Mouse (Mus musculus) ES-E14 (cell line): ENCODE measurements at regions not wholly inside any gene's neighbourhood (a gene's known extent, or its start where the extent isn't known, plus 50 kb on each side); places are given as distances from the start of the nearest gene placed in this dataset.

Experiments used
- DNase-seq: peaks from one replicate; pipeline ENCODE4 v3.0.0-alpha.2; 2013; ENCODE audit warnings: low read depth, low spot score
- H3K27ac ChIP-seq: 2 replicates; pipeline ENCODE4 v1.5.1; 2012; ENCODE audit warnings: low read depth, mild to moderate bottlenecking, low read length, moderate library complexity, mixed read lengths; ENCODE audit not compliant: poor library complexity, insufficient read depth, severe bottlenecking
- H3K36me3 ChIP-seq: 2 replicates; pipeline ENCODE4 v1.6.1; 2012; ENCODE audit warnings: mild to moderate bottlenecking, low read length, moderate library complexity, mixed read lengths; ENCODE audit not compliant: control insufficient read depth, poor library complexity, insufficient read depth, severe bottlenecking
- H3K4me1 ChIP-seq, 2 experiments: fragments of 150-350 bp in 1 of 2; sonication (generic) in 1 of 2; 2 replicates each; pipeline ENCODE4 v1.6.1; 2012; ENCODE audit warnings: low read length in 2 of 2, mild to moderate bottlenecking in 1 of 2, mixed read lengths in 1 of 2; ENCODE audit not compliant: control insufficient read depth in 2 of 2, insufficient read depth in 2 of 2, poor library complexity in 1 of 2
- H3K4me3 ChIP-seq, 2 experiments: fragments of 150-350 bp in 1 of 2; sonication (generic) in 1 of 2; 2 replicates each; pipeline ENCODE4 v1.5.1; 2012; ENCODE audit warnings: low read length in 2 of 2, low read depth in 1 of 2, mild to moderate bottlenecking in 1 of 2, mixed read lengths in 1 of 2; ENCODE audit not compliant: insufficient read depth in 1 of 2, poor library complexity in 1 of 2, severe bottlenecking in 1 of 2
- H3K9ac ChIP-seq: 2 replicates; pipeline ENCODE4 v1.6.1; 2012; ENCODE audit warnings: low read depth, mild to moderate bottlenecking, low read length, mixed read lengths; ENCODE audit not compliant: poor library complexity, insufficient read depth, severe bottlenecking
- H3K9me3 ChIP-seq: fragments of 150-350 bp; sonication (generic); 2 replicates; pipeline ENCODE4 v1.6.1; 2012; ENCODE audit warnings: low read depth, mild to moderate bottlenecking, low read length; ENCODE audit not compliant: control insufficient read depth, insufficient read depth
- CHD2 ChIP-seq: IDR thresholded peaks from 2 replicates; pipeline ENCODE4 v1.6.1; 2014; ENCODE audit warnings: mild to moderate bottlenecking, low read depth, low read length, inconsistent platforms
- HCFC1 ChIP-seq: IDR thresholded peaks from 2 replicates; pipeline ENCODE4 v1.6.1; 2012; ENCODE audit warnings: low read length, inconsistent platforms, borderline replicate concordance; ENCODE audit not compliant: insufficient read depth
- MAFK ChIP-seq: IDR thresholded peaks from 2 replicates; pipeline ENCODE4 v1.6.1; 2014; ENCODE audit warnings: mild to moderate bottlenecking, low read depth, low read length, inconsistent platforms; ENCODE audit not compliant: insufficient read depth
- ZC3H11A ChIP-seq: IDR thresholded peaks from 2 replicates; pipeline ENCODE4 v1.6.1; 2012; ENCODE audit warnings: low read depth, mild to moderate bottlenecking, inconsistent platforms, low read length, borderline replicate concordance
- ZNF384 ChIP-seq: IDR thresholded peaks from 2 replicates; pipeline ENCODE4 v1.6.1; 2012; ENCODE audit warnings: low read depth, low read length, inconsistent platforms
- in situ Hi-C, 2 experiments: fragments of 600-800 bp; cut with MboI; formaldehyde crosslinking; loops; one replicate each; pipeline ENCODE4 v1.15.1; 2025; ENCODE audit warnings: low sequenced_read_pairs in 2 of 2, inconsistent platforms in 1 of 2; ENCODE audit not compliant: unreplicated experiment in 2 of 2

GRCm38 (mm10) chr5:76413886-76414285 lies 50.3 kb upstream of the Nmu start:
- no peak overlapping the region for H3K9ac ChIP-seq
- no peaks in the 10 kb centered on the region for H3K36me3 ChIP-seq
- TF ChIP-seq ZC3H11A = no peak
- no peak for TF ChIP-seq CHD2
- TF ChIP-seq ZNF384 = no peak
- no peak for TF ChIP-seq HCFC1
- no peak for TF ChIP-seq MAFK
- in situ Hi-C loops = no loop called here
- no peaks in the 10 kb centered on the region for H3K9me3 ChIP-seq
- peaks cover 0 to 2% of the 10 kb centered on the region in 2 experiments; a peak in 1 of 4 replicates for H3K4me1 ChIP-seq
- no peak overlapping the region for H3K4me3 ChIP-seq
- H3K27ac ChIP-seq = no peak overlapping the region
- peak; percentile 9 for DNase-seq

DNA sequence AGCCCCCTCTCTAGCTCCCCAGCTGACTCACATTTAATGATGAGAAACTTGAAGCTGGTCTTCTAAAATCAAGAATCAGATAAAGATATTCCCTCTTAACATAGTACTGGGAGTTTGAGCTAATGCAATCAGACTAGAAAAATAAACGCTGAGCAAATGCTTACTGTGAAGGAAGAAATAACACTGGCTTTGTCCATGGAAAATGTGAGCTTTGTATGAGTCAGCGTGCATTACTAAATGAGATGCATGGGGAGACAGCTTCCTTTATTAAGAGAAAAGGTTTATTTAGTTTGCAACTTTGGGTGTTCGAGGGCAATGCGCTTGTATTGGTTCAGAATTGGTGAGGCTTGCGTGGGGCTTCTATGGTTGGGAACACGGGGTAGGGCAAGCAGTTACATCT lies 52.7 kb upstream of the Nmu start:
- Histone ChIP-seq H3K4me3 (no peak overlapping the region), H3K27ac (no peak overlapping the region), H3K9ac (no peak overlapping the region), H3K4me1 (no peaks in the 10 kb centered on the region), H3K36me3 (no peaks in the 10 kb centered on the region), H3K9me3 (no peaks in the 10 kb centered on the region)
- DNase-seq = no peak
- in situ Hi-C loops = no loop called here
- TF ChIP-seq ZNF384 (no peak), HCFC1 (no peak), MAFK (no peak), ZC3H11A (no peak), CHD2 (no peak)

DNA sequence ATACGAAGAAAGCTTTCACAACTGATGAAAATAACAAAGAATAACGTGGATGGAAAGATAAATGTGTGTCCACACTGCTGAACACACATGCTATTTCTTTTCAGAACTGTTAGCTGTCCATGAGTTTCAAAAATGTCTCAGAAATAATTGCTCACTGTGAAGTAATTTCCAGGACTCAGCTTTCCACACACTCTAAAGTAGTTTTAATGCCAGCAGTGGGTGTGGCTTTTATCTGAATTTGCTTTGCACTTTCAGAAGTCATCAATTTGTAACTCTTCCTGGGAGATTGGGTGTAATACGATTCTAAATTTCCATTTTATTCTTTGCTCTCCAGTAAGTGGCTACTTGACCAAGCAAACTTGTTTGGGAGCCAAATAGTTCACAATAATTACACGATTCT lies 53.5 kb upstream of the Nmu start:
- TF ChIP-seq CHD2 (no peak), MAFK (no peak)
- no peak for DNase-seq
- no peak overlapping the region for H3K9ac ChIP-seq
- H3K4me1 ChIP-seq = no peaks in the 10 kb centered on the region
- no peak overlapping the region for H3K27ac ChIP-seq
- no peaks in the 10 kb centered on the region for H3K9me3 ChIP-seq
- H3K4me3 ChIP-seq = no peak overlapping the region
- no peaks in the 10 kb centered on the region for H3K36me3 ChIP-seq
- in situ Hi-C loops = no loop called here

DNA sequence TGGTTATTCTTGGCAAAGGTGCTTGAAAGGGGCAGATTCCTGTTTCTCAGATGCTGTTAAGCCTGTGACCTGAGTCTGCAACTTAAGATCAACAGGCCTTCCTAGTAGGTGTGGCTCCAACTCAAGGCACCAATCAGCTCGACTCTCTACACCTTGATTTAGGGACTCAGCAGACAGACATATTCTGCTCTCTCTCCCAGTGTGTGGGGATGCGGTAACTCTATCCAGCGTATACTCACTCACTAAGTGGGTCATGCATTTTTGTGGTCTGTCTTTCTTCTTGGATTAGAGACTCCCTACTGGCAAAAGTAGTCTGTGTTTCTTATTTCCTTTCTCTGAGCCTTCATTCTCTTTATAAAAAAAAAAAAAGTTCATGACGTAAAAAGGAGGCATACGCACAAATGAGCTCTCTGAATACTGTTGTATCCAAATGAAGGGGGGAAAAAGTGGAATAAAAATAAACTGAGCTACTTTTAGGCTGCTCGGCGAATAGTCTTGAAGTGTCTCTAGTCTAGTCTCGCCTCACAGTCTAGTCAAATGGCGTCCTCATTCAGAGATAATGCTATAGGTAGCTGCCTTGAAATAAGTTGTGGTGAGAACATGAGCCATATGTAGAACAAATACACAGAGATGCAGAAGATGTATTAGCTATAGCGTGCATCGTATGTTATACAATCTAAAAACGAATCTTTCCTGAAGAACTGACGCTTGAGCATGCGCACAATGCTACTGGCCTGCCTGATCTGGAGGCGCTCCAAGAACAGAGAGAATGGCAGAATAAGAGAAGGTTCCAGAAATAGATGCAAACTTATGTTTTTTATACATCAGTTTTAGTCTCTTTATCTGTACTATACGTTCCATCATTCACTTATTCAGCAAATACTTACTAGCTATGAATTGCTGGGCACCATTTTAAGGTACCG lies 55.6 kb upstream of the Nmu start:
- Histone ChIP-seq H3K9ac (no peak overlapping the region), H3K4me3 (no peak overlapping the region), H3K9me3 (no peaks in the 10 kb centered on the region), H3K4me1 (no peaks in the 10 kb centered on the region), H3K36me3 (no peaks in the 10 kb centered on the region), H3K27ac (no peak overlapping the region)
- in situ Hi-C loops = no loop called here
- no peak for DNase-seq
- no peak for TF ChIP-seq ZC3H11A
- no peak for TF ChIP-seq CHD2
- no peak for TF ChIP-seq MAFK
- TF ChIP-seq HCFC1 = no peak
- TF ChIP-seq ZNF384 = no peak

DNA sequence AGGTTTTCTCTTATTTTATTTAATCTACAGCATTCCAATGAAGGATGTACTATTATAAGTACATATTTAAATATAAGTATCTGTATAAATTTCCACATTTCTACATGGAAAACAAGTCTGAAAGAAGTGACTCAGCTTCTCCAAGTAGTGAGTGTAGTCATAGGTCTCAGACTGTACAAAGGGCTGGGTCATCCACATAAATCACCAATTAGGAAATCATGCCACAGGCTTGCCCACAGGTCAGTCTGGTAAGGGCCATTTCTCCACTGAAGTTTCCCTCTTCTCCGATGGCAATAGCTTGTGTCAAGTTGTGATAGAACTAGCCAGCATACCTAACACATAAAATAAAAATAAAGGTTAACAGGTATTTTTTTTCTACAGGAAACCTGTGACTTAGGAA lies 56.3 kb upstream of the Nmu start:
- DNase-seq = no peak
- in situ Hi-C loops = no loop called here

More for the DNA sequence above, 56.3 kb upstream of the Nmu start:
- Histone ChIP-seq H3K9me3 (no peaks in the 10 kb centered on the region), H3K4me1 (no peaks in the 10 kb centered on the region), H3K27ac (no peak overlapping the region), H3K9ac (no peak overlapping the region), H3K4me3 (no peak overlapping the region), H3K36me3 (no peaks in the 10 kb centered on the region)
- no peak for TF ChIP-seq HCFC1
- TF ChIP-seq ZNF384 = no peak
- TF ChIP-seq ZC3H11A = no peak
- no peak for TF ChIP-seq CHD2
- no peak for TF ChIP-seq MAFK
